Mouse (Mus musculus) common myeloid progenitor, adult 5-6 weeks (primary cell): ENCODE measurements around the gene Rab3gap1. TPM values are rescaled to one million over a fixed set of nuclear protein-coding genes. Genes with fewer than 3 reads are reported as not detected.

Experiments
- ATAC-seq: replicated peaks from 2 replicates; pipeline ENCODE4 v1.8.0; 2016; ENCODE audit warnings: low read depth, mild to moderate bottlenecking, moderate TSS enrichment, inconsistent platforms; ENCODE audit not compliant: poor library complexity, severe bottlenecking
- total RNA-seq: library from RNA; stranded (forward); fragments of 200-1000, 187-1606 nt; gene quantifications from 2 replicates; pipeline ENCODE4 v1.2.3, GENCODE M21; 2017

The Rab3gap1 gene
- total RNA-seq, result 42.2 and 48.1 TPM in 2 replicates

DNA sequence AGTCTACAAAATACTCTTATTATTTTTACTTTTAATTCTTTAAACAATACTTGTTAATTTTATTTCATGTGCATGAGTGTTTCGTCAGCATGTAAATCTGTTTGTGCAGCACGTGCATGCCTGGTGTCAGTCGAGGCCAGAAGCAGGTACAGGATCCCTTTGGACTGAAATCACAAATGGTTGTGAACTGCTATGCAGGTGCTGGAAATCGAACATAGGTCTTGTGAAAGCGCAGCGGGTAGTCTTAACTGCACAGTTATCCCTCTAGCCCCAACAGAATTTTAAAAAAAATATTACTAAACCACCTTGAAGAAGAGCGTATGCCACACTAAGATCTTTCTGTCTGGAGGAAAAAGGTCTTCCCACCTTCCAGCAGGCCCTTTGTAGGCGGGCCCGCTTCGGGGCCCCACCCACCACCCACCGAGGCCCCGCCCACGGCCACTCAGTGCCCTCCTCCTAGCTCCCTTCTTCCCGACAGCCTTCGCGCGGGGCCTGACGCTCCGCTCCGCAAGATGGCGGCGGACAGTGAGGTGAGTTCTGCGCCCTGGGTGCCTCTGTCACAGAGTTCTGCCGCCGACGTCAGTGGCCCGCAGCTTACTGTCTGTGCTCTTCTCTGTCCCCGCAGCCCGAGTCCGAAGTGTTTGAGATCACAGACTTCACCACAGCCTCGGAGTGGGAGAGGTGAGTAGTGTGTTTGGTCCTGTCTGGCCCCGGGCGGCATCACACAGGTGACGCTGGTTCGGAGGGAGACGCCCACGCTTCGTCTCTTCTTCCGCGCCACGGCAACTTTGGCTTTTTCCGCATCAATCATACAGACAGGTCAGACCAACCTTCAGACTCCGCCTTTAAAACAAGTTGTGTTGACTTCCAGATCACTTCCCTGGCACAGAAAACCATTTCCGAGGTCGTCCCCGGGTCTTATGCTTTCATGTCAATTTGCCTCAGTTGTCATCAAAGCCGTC is at the start of gene Rab3gap1:
Rab3gap1 (plus strand) TSS at position 474 of the 962 bp plus-strand sequence.
- peak; percentile 99 for ATAC-seq

DNA sequence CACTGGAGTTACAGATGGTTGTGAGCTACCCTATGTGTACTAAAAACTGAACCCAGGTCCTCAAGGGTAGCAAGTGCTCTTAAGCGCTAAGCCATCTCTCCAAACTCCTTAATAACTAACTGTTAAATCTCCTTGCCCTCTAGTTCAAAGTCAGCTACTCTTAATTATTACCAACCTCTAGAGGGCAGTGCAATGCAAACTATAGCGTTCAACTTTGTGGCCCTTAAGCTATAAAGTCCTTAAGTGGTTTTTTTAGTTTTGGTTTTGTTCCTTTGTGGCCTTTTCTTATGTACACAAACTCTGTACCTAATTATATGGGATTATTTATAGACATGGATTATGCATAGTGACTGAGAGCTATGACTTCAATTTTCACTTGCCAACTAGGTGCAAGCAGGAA is 41.2 kb upstream of the Rab3gap1 start:
- peak; percentile 63 for ATAC-seq

DNA sequence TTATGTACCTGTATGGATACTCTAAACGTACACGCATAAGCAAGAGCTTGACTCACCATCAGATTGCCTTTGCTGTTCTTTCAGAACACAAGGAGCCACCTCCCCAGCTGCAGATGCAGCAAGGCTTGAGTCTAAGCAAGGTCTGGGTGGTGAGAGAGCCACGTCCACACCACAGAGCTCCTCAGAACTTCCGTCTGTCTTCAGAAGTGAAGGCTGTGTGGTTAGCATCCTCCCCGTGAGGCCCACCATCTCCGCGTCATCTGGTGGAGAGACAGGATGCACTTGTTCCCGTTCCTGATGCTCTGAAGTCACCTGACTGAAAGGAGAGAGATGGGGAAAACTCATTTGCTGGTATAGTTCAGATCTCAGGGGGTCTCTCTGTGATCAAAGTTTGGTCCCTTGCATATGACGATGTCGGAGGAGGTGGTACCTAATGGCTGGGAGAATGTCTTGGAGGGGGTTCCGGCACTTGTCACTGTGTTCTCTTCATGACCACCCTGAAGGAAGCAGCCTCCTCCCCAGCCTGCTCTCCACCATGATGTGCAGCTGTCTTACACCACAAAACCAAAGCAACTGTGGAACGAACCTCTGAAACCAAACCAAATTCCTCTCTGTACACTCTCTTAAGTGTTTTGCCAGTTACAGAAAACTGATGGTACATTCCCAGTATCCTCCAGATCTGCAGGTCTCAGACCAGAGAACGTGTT is 38.2 kb upstream of the Rab3gap1 start:
- ATAC-seq, result peak; percentile 94

DNA sequence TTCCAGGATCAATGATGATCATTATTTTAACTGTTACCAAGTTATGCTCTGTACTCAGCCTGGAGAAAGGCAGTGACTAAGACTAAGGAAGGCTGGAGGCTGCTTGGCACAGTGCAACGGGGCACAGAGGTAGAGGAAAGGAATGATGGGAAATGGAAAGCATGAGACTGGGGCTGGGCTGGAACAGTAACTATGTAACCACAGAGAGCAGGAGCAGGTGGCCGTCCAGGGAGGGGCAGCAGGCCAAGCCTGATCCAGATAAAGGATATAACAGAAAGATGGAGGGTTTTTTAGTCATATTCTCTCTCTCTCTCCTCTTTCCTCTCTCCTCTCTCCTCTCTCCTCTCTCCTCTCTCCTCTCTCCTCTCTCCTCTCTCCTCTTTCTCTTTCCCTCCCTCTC is 34.9 kb upstream of the Rab3gap1 start:
- no peak for ATAC-seq

DNA sequence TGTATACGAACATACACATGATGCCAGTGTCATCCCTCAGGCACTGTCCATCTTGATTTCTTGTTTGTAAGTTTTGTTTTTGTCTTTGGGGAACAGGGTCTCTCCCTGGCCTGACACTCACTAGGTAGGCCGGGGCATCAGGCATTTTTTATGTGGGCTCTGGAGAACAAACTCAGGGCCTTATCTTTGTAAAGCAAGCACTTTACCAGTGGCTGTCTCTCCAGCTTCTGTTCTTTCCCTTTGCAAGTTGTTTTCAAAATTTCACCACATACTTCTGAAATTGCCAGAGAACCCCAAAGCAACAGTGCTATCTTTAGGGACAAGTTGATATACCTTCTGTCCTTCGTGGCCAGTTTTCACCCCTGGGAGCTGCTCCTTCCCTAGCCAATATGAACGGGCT is 34.4 kb upstream of the Rab3gap1 start:
- ATAC-seq, result no peak

DNA sequence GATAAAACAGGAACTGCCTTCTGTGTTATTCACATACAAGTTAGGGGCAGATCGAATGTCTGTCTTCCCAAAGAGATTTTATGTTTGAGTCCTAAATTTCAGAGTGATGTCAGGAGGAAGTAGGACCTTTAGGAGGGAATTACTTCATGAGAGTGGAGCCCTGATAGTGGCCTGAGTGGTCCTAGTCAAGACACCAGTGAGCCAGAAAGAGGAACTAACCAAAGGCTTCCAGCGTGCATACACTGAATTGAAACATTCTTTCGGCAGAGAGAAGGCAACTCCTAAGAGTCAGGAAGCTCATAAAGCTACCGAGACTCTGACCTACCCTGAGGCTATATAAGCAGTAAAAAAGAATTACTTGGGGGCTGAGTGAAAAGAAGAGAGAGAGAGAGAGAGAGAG is 32.0 kb upstream of the Rab3gap1 start:
- peak; percentile 88 for ATAC-seq

DNA sequence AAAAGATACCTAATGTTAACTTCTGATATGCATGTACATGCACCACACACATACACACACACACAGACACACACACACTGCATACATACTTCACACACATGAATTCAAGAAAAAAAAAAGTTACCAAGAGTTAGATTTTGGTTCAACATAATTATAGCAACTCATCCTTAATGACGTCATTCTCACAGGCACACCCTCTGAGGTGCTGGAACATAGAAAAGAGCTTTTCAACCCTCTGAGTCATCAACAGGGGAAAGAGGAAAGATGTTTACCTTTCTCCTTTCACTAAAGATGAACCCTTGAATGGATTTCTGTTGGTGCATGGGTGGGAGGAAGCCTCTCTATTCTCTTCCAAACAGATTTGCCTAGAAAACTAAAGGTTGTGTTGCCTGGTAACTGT is 30.0 kb upstream of the Rab3gap1 start:
- no peak for ATAC-seq

DNA sequence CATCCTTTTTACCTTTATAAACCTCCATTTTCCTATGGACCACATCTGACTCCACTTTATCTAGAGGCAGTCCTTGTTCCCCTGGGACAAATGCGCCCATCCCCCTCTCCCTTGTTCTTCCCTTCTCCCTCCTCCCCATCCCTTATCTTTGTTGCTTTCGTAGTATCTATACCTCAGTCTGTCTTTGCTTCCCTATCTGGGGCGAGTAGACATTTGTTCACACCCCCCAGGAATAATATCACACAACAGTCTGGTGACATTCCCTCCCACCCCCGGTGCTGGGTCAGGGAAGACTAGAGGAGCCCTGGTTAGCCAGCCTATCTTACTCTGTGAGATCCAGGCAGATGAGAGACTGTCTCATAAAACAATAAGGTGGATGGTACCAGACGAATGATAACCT is 23.1 kb upstream of the Rab3gap1 start:
- ATAC-seq, result no peak

DNA sequence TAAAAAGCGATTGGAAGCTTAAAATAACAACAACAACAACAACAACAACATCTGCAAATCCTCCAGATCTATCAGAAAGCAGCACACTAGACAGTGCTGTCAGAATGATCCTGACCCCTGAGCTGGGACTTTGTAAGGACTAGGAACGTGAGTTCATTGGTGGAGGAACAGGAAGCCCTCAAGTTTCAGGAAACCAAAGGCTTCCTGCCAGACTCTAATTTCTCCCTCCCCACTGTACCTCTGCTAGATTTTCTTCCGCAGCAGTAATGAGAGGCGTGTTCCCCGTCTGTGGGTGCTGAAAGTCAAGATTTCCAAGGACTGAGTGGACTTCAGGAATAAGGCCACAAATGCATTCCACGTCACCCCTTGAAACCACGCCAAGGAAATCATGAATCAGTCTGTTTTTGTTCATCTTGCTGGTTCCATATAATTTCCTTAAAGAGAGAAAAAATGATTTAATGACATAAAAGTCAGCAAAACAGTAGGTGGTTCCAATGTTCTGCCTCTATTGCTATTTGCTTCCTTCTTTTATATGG is 18.4 kb upstream of the Rab3gap1 start:
- peak; percentile 98 for ATAC-seq

DNA sequence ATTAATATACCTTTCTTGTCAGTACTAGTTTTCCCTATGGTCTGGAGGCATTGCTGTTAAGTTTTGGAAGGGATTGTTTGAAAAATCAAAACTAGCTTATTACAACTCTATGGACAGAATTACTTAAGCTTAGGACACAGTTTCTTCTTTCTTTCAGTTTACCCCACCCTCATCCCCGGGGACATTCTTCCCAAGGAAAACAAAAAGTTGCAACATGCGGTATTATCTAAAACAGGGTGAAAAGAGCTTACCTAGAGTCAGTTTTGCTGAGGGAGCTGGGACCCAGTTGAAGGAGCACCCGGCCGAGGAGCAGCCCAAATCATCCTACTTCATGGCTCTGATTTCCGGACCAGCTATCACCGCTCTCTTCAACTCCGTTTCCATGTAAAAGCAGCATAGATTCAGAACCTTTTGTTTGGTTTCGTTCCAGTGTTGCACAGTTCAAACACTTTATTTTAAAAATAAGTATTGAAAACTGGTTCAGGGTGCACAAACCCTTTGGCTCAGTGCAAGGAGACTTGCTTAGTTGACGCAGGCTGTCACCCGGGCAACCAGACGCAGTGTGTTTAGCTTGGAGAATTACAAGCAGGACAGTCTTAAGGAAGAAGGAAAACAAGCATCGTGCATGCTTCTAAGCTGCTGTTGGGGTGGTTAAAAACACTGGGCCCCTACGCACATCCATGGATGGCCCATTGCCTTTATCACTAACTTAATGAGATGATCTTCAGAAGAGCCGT is 13.9 kb upstream of the Rab3gap1 start, which contains the start of gene Map3k19:
Map3k19 (minus strand) TSS at position 546 of the 737 bp plus-strand sequence.
- no peak for ATAC-seq

DNA sequence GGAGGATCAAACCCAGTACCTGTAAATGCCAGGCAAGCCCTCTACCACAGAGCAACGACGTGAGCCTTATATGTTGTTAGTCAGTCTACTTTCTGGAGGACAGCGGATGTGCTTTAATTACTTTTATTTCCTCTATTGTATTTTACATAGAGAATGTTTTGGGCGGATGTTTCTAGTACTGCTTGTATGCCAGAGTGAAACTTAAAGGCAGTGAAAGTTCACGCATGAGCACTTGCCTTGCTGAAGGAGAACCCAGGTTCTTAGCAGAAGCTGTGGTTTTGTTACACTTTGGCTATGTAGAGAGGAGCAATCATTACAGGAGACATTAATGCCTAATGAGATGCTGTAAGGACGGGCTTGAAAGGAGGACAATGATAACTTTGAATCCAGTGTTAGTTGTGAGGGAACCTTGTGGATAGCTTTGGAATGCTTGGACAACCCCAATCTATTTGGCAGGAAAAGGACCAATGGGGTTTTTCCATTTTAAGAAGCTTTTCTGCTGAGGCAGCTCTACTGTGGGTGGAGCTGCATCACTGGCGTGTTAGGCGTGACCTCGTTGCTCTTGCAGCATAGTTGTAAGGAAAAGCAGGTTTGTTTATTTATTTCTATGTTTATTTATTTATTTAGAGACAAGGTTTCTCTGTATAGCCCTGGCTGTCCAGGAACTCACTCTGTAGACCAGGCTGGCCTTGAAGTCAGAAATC is 9.5 kb upstream of the Rab3gap1 start:
- peak; percentile 50; the same call in 1 of the 2 replicates for ATAC-seq

DNA sequence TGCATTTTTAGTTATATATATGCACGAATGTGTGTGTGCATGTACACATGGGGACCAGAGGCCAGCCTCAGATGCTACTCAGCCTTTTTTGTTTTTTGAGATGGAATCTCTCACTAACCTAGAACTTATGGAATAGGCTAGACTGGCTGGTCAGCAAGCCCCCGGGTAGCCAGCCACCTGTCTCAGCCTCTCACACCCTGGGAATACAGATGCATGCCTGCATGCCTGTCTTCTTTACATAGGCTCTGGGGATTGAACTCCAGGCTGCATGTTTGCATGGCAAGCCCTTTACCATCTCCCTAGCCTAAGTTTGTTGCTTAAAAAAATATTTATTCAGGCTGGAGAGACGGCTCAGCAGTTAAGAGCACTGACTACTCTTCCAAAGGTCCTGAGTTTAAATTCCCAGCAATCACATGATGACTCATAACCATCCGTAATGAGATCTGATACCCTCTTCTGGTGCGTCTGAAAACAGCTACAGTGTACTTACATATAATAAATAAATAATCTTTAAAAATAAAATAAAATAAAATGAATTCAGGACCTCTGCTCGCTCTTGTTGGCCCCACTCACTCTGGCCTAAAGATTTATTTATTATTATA is 8.7 kb upstream of the Rab3gap1 start:
- ATAC-seq, result no peak

DNA sequence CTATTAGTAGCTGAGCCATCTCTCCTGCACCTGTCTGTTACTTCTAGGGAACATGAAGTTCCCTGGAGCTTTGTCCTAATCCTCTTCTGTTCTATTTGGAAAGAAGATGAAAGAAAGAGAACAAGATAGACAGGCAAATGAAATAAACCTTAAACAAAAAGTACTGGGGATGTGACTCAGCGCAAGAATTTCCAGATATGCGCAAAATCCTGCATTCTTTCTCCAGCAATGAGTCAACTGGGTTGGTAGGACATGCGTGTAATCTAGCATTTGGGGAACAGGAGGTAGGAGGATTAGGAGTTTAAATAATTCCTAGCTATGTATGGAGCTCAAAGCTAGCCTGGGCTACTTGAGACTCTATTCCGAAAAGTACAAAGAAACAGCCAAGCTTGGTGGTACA is 8.1 kb upstream of the Rab3gap1 start:
- no peak for ATAC-seq

DNA sequence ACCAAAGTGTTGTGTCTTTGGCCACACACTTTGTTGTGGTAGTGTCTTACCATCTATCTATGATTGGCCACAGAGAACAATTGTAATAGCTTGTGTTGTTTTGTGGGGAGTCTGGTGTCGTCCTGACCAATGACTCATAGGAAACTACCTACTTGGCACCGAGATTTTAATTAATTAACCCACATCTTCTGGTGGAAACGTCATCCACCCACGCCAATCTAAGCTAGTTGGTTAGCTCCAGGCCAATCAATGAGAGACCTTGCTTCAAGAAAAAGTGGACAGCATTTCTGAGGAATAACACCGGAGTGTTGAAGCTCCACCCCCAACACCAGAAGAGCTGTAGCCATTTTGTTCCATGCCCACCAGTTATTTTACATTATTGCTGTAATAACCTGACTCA is 6.7 kb upstream of the Rab3gap1 start:
- no peak for ATAC-seq

DNA sequence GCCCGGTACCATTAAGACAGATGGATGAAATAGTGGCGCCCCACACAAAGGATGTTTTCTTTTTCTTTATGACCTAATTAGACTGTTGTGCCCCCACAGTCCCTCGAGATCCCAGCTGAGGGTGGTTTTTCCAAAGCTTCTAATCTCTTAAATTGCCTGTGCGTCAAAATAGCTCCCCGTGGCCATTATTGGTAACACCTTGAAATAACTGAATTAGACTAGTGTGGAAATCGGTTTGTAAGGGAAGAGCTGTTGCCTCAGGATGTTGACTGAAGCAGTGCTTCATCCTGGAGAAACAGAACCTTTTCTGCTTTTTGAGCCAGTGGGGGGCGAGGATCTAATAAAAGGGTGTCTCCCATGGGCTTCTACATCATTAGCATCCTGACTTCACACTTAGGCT is 4.8 kb upstream of the Rab3gap1 start:
- ATAC-seq, result no peak

DNA sequence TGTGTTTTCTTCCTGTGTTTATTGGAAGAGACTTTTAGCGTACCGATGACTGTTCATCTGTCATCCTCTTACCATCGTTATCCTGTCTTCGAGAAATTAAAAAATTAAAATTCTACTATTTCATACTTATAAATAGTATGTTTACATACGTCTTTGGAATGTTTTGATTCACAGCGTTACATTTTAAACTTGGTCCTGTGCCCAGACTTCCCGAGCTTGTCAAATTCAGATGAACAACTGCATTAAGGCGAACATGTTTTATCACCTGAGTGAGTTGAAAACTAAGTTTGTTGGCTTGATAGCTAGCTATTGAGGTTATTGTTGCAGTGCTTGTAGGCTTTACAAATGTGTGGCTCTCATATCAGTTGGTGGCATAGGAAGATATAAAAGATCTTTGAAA is 703 bp downstream of the Rab3gap1 start:
- no peak for ATAC-seq

DNA sequence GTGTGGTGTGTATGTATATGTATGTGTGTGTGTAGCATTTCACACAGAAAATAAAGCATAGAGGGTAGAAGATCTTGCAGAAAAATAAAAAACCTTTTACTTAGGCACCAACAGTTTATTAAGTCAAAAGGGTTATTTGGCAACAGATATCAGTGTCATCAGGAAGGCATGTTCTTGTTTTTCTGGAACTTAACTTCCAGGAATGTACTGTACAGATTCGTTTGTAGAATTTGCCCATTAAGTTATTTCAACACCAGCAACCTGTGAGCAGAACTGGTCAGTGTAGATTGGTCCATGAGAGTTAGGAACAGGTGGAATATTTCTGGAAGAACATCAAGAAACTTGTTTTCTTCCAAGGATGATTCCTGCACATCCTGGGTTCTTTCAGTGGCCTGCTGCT is 30.8 kb downstream of the Rab3gap1 start:
- ATAC-seq, result no peak

DNA sequence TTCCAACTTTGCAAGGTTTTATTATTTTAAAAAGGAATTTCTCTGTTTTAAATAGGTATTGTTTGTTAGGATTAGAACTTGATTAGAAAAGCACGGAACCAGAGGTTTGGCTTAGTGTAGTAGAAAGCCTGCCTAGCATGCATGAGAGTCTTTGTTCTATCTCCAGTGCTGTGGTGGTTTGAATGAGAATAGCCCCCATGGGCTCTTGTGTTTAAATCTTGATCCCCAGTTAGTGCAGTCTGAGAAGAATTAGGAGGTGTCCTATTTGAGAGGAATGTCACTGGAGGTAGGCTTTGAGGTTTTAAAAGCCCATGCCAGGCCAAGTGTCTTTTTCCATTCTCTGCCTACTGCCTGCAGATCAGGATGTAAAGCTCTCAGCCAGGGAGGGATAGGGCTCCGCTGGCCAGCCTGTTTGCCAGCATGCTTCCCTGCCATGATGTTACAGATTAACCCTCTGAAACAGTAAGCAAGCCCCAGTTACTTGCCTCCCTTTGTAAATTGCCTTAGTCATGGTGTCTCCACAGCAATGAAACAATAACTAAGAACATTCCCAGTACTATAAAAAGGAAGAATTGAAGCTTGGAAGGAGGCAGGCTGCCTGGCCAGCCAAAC is 36.3 kb downstream of the Rab3gap1 start:
- ATAC-seq, result no peak

DNA sequence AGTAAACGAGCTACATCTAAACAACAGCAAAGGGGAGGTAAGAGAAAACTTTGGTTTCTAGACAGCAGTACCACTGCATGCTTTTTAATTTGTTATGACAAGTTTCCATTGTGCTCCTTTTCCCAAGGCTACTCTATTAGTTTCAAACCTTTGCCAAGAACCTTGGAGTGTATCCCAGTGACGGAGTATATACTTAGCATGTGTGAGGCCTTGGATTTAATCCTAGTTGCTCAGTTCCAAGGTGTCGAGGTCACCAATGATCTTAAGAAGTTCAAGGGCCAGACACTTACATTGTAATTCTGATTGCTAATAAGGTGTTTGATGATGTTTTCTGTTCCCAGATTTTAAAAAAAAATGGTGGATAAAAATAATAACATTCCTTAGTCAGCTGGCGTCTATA is 44.5 kb downstream of the Rab3gap1 start:
- ATAC-seq, result no peak
